Mouse (Mus musculus) kidney, adult 11 months (tissue): ENCODE results near the gene Chrng.

Experiments
- DNase-seq: peaks from one replicate; pipeline ENCODE4 v3.0.0; 2022

Chrng gene

GRCm38 (mm10) chr1:87204465-87204864 lies at the start of gene Chrng:
Gene Chrng, plus strand, starts transcription at chr1:87204657.
- no peak for DNase-seq

GRCm38 (mm10) chr1:87155531-87156198 lies 48.8 kb upstream of the Chrng start:
- no peak for DNase-seq

- no peak for DNase-seq
These were observed 48.3 kb upstream of the Chrng start, which contains the start of gene Ecel1 for GRCm38 (mm10) chr1:87156199-87156587. Gene Ecel1, minus strand, starts transcription at chr1:87156521.

- no peak for DNase-seq
These were observed 45.1 kb upstream of the Chrng start for GRCm38 (mm10) chr1:87159396-87159795.

- no peak for DNase-seq
These were observed 40.2 kb upstream of the Chrng start for GRCm38 (mm10) chr1:87164164-87164795.

- DNase-seq, result no peak
These were observed 39.7 kb upstream of the Chrng start for GRCm38 (mm10) chr1:87164796-87165184.

GRCm38 (mm10) chr1:87170458-87170857 lies 34.0 kb upstream of the Chrng start:
- DNase-seq, result no peak

GRCm38 (mm10) chr1:87171312-87171711 lies 33.1 kb upstream of the Chrng start:
- DNase-seq, result no peak

- DNase-seq, result no peak
These were observed 32.1 kb upstream of the Chrng start for GRCm38 (mm10) chr1:87172316-87172715.

GRCm38 (mm10) chr1:87174006-87174955 lies 30.2 kb upstream of the Chrng start:
- peak; percentile 60 for DNase-seq

- DNase-seq, result no peak
These were observed 28.6 kb upstream of the Chrng start for GRCm38 (mm10) chr1:87175852-87176292.

GRCm38 (mm10) chr1:87180896-87181295 lies 23.6 kb upstream of the Chrng start:
- DNase-seq, result no peak

GRCm38 (mm10) chr1:87183013-87183412 lies 21.4 kb upstream of the Chrng start, which contains the start of gene Prss56:
Gene Prss56, plus strand, starts transcription at chr1:87183313.
- no peak for DNase-seq

- DNase-seq, result no peak
These were observed 20.3 kb upstream of the Chrng start for GRCm38 (mm10) chr1:87183998-87184750.

GRCm38 (mm10) chr1:87184751-87185139 lies 19.7 kb upstream of the Chrng start:
- DNase-seq, result peak; percentile 57

GRCm38 (mm10) chr1:87185526-87185925 lies 18.9 kb upstream of the Chrng start:
- DNase-seq, result no peak

GRCm38 (mm10) chr1:87186261-87187036 lies 18.0 kb upstream of the Chrng start:
- DNase-seq, result no peak

GRCm38 (mm10) chr1:87187037-87187355 lies 17.5 kb upstream of the Chrng start:
- peak; percentile 27 for DNase-seq

GRCm38 (mm10) chr1:87190429-87190828 lies 14.0 kb upstream of the Chrng start, which contains the start of gene Chrnd:
Gene Chrnd, plus strand, starts transcription at chr1:87190607.
- DNase-seq, result no peak

- DNase-seq, result no peak
These were observed 7.2 kb upstream of the Chrng start for GRCm38 (mm10) chr1:87197296-87197695.

- DNase-seq, result no peak
These were observed 6.1 kb upstream of the Chrng start for GRCm38 (mm10) chr1:87198119-87199065.
